Mouse (Mus musculus): ENCODE data around the gene Slc44a4.
"Not testable (repeated sequence)": the region's sequence is repeated elsewhere in the genome, so short reads cannot be mapped to it uniquely, and the experiment has no call there.

The Slc44a4 gene

DNA sequence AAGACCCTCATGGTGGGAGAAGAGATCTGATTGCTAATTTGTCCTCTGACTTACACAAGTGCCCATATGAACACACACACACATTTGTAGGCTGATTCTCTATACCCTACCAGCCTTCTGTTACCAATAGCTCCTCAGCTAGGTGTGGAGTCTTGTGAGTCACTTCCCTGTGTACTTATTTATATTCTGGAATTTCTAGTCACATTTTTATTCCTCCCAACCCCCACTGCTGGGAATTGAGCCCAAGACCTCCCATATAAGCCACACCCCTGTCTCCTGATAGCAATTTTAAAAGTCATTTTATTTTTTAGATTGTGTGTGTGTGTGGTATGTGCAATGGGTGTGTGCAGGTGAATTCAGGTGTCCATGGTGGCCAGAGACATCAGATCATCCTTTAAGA, 30.1 kb downstream of the Slc44a4 start:
- no peak for DNase-seq

DNA sequence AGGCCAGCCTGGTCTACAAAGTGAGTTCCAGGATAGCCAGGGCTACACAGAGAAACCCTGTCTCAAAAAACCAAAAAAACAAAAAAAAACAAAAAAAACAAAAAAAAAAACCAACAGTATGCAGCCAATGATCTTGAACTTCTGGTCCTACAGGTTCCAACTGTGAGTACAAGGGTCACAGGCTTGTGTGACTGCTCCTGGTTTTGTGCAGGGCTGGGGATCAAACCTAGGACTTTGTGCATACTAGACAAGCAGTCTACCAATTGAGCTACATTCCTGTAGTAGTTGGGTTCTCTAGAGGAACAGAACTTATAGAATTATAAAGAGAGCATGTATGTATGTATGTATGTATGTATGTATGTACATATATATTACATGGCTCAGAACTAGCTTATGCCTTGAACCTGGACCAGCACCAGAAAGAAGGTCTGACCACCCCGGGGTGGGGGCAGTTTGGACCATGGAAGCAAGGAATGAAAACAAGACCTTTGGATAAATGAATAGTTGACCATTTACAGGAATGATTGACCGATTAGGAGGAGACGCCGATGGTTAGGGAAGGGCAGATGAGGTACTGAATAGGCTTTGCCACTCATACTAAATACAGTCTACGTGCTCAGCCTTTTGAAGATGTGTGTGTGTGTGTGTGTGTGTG, 32.3 kb downstream of the Slc44a4 start:
- no peak for DNase-seq

DNA sequence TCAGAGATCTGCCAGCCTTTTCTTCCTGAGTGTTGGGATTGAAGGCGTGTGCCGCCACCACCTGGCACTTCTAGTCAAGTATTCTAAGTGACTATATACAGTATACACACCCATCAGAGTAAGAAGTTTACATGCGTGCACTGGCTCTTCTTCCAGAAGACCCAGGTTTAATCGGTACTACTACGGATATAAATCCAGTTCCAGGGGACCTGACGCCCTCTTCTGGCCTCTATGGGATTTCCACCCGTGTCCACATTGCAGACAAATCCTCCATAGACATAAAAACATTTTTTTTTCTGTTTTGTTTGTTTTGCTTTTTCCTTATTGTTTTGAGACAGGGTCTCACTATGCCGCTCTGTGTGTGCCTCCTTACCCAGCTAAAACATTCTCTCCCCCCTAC, 33.3 kb downstream of the Slc44a4 start:
- DNase-seq = no peak

DNA sequence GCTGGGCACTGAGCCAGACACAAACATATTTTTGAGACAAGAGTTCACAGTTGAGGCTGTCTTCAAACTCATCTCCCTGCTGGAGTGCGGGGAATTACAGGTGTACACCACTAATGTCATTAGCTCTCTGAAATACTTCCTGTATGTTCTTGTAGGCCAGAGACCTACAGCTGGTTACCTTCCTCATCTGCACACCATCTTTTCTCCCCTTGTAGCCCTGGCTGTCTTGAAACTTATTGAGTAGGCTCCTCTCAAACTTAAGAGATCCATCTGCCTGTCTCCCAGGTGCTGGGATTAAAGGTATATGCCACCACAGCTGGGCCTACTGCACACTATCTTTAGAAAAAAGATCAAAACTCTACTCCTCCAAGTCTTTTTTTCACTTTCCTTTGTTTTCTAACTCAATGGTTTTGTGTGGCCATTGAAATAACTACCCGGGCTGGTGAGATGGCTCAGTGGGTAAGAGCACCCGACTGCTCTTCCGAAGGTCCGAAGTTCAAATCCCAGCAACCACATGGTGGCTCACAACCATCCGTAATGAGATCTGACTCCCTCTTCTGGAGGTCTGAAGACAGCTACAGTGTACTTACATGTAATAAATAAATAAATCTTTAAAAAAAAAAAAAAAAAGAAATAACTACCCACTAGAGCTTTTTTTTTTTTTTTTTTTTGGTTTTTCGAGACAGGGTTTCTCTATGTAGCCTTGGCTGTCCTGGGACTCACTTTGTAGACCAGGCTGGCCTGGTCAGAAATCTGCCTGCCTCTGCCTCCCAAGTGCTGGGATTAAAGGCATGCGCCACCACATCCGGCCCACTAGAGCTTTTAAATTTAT, 34.7 kb downstream of the Slc44a4 start:
- not testable (repeated sequence) for DNase-seq

DNA sequence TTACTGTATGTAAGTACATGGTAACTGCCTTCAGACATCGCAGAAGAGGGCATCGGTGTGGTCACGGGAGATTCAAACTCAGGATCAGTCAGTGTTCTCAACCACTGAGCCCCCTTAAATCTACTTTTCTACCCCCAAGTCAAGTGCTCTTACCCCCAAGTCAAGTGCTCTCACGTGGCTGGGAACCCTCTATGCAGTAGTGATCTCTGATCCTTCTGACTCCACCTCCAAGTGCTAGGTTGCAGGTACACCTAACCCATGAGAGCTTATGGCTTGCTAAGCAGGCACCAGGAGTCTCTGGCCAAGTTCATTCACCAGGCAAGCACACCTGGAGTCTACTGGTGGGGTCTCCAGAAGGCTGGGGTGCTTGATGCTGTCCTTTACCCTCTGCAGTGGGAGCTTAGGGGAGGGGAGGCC, 35.3 kb downstream of the Slc44a4 start:
- no peak for DNase-seq

DNA sequence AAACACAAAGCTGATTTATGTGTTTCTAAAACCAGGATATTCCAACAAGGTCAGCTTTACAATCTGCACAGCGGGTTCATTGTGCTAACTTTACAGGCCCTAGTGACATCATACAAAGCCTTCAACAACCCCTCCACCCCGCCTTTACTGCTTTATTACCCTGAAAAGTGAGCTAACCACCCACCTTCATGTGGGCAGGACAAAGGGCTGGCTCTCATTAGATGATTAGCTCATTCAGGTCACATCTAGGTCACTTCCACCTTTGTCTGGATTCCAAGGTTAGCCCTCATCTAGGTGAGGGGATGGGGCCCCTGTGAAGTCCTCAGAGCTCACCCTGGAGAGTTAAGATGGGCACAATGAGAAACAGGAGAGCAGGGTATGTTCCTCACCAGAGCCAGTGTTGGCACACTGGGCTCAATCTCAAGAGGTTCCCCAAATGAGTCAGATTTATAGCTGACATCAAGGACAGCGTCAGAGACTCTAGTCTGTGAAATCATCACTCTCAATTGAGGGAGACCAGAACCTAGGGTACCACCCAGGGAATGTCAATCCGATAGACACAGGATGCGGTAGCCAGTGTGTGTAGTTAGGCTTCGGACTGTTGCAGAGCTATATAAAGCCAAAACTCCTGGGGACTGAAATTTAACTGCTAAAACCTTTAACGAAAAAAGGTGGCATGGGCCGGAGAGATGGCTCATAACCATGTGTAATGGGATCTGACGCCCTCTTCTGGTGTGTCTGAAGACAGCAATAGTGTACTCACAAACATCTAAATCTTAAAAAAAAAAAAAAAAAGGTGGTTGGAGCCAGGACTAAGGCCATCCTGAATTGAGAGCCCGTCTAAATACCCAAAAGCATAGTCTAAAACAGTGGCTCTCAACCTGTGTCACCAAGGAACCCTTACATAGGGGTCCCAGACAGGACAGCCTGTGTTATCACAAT, 36.5 kb downstream of the Slc44a4 start:
- DNase-seq = no peak

DNA sequence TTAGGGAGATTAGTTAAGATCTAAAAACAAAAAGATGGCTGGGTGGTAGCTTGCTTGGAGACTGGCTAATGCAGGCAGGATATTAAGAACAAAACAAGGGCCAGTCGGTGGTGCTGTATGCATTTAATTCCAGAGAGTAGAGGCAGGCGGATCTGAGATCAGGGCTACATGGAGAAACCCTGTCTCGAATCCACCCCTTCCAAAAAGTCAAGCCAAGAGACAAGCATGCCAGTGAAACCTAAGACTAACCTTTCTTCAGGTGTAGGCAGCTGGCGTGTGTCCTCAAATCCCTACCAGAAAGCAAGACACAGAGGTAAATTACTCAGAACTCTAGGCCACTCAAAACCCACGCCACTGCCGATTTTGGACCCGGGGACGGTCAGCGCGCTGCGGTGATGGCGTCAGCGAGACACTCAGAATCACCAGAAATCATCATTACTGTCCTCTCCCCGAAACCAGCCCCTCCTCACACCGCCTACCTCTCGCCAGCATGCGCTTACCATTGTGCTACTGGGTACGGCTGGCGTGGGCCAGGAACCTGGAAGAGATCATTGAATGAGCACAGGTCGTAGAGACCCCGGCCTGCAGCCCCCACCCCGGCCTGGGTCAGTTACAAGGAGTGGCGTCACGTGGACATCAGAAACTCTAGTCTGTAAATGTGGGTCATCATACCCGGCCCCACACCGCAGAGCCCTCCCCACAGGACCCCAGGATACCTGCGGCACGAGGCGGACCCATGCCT, 37.5 kb downstream of the Slc44a4 start:
- peak; percentile 47 for DNase-seq

DNA sequence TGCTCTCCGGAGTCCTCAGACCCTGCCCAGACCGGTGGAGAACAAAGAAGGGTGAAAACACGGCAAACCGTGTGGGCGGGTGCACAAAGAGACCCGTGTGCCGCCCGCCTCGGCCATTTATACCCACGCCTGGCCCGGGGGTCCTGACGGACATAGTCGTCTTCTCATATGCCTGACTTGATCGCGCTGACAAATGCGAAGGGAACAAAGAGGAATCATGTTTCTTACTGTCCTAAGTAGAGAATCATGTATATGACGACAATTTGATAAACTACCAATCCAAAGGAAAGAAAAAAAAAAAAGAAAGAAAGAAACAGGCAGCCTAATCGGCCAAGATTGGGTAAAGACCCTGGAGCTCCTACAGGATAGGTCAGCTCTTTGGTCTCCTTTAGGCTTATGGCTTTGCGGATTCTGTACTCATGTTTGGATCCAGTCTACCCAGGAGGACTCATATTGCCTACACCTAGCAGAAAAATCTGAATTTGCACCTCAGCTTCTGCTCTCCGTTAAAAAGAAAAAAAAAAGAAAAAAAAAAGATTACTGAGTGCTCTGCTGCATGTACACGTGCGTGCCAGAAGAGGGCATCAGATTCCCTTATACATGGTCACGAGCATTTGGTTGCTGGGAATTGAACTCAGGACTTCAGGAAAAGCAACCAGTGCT, 38.2 kb downstream of the Slc44a4 start:
- peak; percentile 81 for DNase-seq

DNA sequence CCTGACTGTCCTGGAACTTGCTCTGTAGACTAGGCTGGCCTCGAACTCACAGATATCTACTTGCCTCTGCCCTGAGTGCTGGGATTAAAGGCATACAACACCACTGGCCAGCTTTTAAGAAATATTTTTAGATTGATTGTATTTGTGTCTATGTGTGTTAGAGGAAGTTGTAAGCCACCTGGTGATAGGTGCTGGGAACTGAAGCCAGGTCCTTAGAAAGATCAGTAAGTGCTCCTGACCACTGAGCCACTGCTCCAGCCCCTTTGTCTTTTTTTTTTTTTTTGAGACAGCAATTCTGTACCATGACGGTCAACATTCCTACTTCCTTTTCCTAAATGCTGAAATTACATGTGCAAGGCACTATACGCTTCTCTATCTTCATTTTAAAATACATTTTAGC, 39.0 kb downstream of the Slc44a4 start:
- no peak for DNase-seq

DNA sequence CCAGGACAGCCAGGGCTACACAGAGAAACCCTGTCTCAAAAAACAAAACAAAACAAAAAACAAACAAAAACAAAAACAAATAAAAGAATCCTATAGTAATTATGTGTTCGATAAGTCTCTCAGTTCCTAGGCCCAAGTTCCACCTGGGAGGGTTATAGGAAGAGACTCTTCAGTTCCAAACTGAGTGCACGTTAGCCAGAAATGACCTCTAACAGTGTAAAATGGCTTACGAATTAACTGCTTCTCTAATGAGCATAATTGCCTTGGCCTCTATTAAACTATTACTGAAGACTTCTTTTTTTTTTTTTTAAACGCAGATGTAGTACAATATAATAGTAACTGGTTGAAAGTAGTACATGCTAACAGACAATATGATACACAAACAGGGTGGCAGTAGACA, 39.6 kb downstream of the Slc44a4 start:
- no peak for DNase-seq

DNA sequence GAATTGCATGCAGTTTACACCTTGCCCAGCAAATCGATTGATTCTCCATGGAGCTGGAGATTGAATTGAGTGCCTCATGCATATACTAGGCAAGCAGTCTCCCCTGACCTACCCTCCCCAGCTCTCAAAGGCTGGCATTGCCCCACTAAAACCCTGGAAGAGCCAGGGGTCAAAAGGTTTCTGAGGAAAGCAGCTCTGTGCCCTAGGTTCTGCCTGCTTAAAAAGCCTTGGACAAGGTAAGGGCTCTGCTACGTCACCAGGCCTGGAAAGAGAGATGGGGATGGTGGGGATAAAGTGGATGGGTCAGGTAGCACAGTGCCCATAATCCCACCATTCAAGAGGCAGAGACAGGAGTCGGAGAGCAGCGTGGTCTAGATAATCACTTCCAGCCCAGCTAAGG, 40.6 kb downstream of the Slc44a4 start:
- DNase-seq = no peak

DNA sequence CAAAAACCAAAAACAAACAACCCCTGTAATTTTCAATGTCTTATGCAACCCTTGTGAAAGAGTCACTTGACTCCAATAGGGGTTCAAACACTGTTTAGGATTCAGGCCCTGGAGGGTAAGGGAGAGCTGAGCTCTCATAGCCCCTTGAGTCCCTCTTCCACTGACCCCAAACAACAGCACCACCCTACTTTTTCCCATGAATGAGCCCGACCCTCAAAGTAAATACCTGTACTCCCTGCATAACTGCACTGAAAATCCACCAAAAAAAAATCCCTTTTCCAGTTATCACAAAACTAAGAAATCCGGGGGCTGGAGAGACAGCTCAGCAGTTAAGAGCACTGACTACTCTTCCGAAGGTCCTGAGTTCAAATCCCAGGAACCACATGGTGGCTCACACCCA, 41.6 kb downstream of the Slc44a4 start:
- no peak for DNase-seq

DNA sequence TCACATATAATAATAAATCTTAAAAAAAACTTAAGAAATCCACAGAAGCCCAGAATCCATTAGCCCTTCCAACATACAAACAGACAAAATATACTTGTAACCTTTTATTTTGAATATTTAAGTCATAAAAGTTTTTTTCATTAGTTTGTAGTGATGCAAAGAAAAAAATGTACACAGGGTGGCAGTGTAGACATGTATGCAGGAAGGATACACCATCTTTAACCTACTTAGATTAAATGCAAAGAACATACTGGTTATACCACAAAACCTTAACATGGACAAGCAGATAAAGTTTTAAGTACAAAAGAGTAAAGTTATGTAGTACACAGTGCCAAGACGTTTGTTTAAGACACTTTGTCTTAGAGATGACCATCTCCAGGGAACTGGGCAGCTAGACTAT, 42.1 kb downstream of the Slc44a4 start:
- no peak for DNase-seq

DNA sequence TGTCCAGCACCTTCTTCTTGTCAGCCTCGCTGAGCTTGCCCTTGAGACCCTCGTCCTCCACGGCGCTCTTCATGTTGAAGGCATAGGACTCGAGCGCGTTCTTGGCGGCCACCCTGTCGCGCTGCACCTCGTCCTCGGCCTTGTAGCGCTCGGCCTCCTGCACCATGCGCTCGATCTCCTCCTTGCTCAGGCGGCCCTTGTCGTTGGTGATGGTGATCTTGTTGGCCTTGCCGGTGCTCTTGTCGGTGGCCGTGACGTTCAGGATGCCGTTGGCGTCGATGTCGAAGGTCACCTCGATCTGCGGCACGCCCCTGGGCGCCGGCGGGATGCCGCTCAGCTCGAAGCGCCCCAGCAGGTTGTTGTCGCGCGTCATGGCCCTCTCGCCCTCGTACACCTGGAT, 43.0 kb downstream of the Slc44a4 start:
- not testable (repeated sequence) for DNase-seq

DNA sequence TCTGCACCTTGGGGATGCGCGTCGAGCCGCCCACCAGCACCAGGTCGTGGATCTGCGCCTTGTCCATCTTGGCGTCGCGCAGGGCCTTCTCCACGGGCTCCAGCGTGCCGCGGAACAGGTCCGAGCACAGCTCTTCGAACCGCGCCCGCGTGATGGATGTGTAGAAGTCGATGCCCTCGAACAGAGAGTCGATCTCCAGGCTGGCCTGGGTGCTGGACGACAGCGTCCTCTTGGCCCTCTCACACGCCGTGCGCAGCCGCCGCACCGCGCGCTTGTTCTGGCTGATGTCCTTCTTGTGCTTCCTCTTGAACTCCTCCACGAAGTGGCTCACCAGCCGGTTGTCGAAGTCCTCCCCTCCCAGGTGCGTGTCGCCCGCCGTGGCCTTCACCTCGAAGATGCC, 43.7 kb downstream of the Slc44a4 start:
- DNase-seq = not testable (repeated sequence)

DNA sequence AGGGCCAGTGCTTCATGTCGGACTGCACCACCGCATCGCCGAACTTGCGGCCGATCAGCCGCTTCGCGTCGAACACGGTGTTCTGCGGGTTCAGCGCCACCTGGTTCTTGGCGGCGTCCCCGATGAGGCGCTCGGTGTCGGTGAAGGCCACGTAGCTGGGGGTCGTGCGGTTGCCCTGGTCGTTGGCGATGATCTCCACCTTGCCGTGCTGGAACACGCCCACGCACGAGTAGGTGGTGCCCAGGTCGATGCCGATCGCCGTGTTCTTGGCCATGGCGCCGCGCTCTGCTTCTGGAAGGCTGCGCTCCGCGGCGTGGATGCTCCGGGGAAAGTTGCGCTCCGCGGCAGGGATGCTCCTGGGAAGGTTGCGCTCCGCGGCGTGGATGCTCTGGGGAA, 44.5 kb downstream of the Slc44a4 start:
- not testable (repeated sequence) for DNase-seq

DNA sequence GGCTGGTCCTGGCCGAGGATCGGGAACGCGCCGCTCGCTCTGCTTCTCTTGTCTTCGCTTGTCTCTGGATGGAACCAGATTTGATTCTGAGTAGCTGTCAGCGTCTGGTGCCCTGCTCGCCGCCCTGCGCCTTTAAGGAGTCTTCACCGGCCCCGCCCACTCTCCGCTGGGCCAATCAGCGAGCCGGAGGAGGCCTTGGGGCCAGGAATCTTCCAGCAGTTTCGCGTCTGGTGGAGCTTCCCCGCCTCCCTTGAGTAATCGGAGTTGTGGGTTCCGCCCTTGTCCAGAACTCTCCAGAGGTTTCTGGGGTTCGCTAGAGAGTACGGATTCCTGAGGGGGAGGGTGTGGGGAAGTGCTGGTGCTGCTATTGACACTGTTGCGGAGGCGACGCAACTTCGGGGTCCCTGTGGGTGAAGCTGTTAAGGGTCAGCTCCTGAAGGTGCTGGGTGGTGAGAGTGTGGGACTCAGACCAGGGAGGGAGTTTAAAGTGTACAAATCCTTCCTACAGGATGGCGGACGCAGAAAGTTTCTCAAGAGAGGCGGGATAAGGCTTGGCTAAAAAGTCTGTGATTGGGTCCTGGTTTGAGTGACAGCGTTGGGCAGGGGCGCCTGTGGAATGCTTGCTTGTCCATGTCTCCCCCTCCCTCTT, 45.0 kb downstream of the Slc44a4 start, which contains the start of gene Hspa1b:
Gene Hspa1b (minus strand): TSS at position 109 of the 649 bp plus-strand sequence.
- peak; percentile 81 for DNase-seq

DNA sequence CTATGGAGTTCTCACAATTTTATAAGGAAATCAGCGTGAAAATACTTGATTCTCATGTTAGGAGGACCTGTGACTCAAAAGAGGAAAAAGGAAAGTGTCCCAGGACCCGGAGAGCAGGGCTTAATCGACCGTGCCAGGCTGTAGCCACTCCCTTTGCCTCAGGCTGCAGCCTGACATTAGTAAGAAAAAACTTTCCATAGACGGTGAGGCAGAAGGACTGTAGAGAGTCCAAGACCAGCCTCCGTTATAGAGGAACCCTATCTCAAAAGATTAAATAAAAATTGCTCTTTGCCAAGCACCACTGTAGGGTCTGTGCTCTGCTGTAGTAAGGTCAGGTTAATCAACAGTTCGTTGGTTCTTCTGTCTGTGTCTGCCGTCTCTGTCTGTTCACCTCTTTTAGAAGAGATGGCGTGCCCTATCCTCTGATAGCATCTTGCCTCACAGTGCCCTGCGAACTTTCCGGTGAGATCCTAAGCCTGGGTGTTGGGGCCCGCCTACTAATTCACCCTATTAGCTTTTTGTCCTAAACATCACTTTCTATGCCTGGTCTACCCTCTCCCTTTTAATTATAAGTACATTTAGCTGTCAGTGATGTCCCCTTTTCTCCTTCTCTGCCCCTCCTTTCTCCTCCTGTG, 45.7 kb downstream of the Slc44a4 start:
- no peak for DNase-seq

DNA sequence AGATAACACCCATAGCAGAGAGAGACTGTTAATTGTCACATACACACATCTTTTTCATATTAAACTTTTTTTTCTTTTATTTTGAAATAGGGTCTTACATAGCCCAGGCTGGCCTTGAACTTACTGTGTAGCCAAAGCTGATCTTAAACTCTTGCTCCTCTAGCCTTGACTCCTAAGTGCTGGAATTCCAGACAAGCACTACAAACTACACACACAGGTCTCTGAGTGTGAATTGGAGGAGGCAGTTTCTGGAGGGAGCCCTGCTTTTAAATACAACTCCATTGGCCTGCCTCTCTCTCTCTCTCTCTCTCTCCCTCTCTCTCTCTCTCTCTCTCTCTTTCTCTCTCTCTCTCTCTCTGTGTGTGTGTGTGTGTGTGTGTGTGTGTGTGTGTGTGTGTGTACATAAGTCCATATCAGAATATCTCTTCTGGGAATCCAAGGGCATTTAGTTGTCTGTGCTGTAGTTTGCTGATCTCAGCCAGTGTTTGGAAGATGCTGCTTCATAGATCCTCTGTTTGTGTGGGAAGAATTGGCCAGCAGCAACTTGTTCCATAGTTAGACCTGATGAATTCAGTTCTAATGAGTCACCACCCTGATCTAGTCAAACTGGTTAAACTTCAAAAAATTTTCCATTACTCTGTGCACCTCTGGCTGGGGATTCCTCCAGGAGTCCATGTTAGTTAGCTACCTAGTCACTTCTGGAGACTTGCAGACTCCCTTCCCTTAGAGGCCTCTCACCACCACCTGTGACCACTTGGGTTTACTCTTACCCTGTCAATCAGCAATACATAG, 46.6 kb downstream of the Slc44a4 start:
- DNase-seq = no peak

DNA sequence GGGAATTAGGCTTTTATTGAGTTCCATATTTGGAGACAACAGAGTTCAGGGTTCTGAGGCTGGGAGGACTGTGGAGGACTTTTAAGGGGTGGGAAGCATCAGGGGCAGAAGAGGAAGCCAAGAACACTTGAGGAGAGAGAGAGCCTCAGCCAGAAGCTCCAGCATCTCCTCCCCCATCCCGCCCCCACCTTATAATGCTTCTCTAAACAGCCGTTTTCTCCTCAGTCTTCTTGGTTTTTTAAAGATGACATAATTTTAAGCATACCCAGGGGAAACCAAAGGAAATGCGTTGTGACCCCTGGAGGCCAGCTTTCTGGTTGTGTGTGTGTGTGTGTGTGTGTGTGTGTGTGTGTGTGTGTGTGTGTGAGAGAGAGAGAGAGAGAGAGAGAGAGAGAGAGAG, 47.9 kb downstream of the Slc44a4 start:
- no peak for DNase-seq
